Mouse (Mus musculus) lung, postnatal 0 days (tissue): ENCODE measurements around the gene Olfr128.

ENCODE experiments used
- CTCF ChIP-seq: IDR thresholded peaks from 2 replicates; pipeline ENCODE4 v1.5.1; 2016; ENCODE audit warnings: antibody characterized with exemption, mild to moderate bottlenecking
- EP300 ChIP-seq: IDR thresholded peaks from 2 replicates; pipeline ENCODE4 v1.6.1; 2016; ENCODE audit warnings: antibody characterized with exemption, mild to moderate bottlenecking, control low read depth

GRCm38 (mm10) chr17:37952979-37953378, 32.6 kb downstream of the Olfr128 start, which contains the start of gene Olfr761:
- TF ChIP-seq EP300 (no peak), CTCF (no peak)
